8 mouse cellular contexts compared by ENCODE assay signal in genomic region chr1:105908029-105908876, GRCm38 (mm10).
DNase-seq lines count a peak whose midpoint lies in the region; ATAC-seq and TF ChIP-seq lines count a peak whose summit lies in the region.

No protein-coding gene starts in this region.

- ATAC-seq in forebrain, embryonic 15.5 days (replicated peaks), result peak; percentile 66
- peak; percentile 79 for ATAC-seq in kidney, postnatal 0 days (replicated peaks; ENCODE audit: low FRiP score, low read depth)
- peak; percentile 68 for ATAC-seq in midbrain, embryonic 11.5 days (ENCODE audit: low FRiP score)
- no peak for ATAC-seq in monocyte, adult 5-6 weeks (replicated peaks; ENCODE audit: insufficient number of reproducible peaks, low FRiP score, low TSS enrichment, poor library complexity, severe bottlenecking)
- no peak for ATAC-seq in erythroblast, adult 5-6 weeks (replicated peaks; ENCODE audit: low FRiP score, poor library complexity, severe bottlenecking)

- H3K36me3 ChIP-seq in forebrain, embryonic 15.5 days, result no peaks in the 10 kb centered on the region
- no peaks in the 10 kb centered on the region for H3K36me3 ChIP-seq in kidney, postnatal 0 days (ENCODE audit: insufficient read depth, low read length)
- H3K36me3 ChIP-seq in midbrain, embryonic 11.5 days (ENCODE audit: control insufficient read depth, insufficient read depth, low read length), result no peaks in the 10 kb centered on the region

- H3K9me3 ChIP-seq in forebrain, embryonic 15.5 days, result no peaks in the 10 kb centered on the region
- H3K9me3 ChIP-seq in kidney, postnatal 0 days (replicated peaks; ENCODE audit: low read length), result no peaks in the 10 kb centered on the region
- no peaks in the 10 kb centered on the region for H3K9me3 ChIP-seq in midbrain, embryonic 11.5 days (ENCODE audit: control insufficient read depth, low read length)

- no peak overlapping the region for H3K4me2 ChIP-seq in forebrain, embryonic 15.5 days (replicated peaks)
- H3K4me2 ChIP-seq in kidney, postnatal 0 days (ENCODE audit: low read length), result peak overlapping the region; percentile 14; the same call in 1 of the 2 replicates
- H3K4me2 ChIP-seq in midbrain, embryonic 11.5 days, result no peak overlapping the region

- DNase-seq in adrenal gland, adult 8-10 months, result peak; percentile 38
- DNase-seq in adrenal gland, postnatal 4 days (ENCODE audit: low spot score in 2 of 2), result no peak
- DNase-seq in Muller cell, postnatal 12 days (ENCODE audit: inconsistent ontology term), result peak; percentile 56
- peak; percentile 12 for DNase-seq in kidney, postnatal 0 days (ENCODE audit: low spot score)
- DNase-seq in midbrain, embryonic 11.5 days (ENCODE audit: low spot score, missing footprints), result no peak

- no peak overlapping the region for H3K4me3 ChIP-seq in forebrain, embryonic 15.5 days
- H3K4me3 ChIP-seq in kidney, postnatal 0 days (replicated peaks; ENCODE audit: low read depth, low read length), result no peak overlapping the region
- no peak overlapping the region for H3K4me3 ChIP-seq in midbrain, embryonic 11.5 days (ENCODE audit: low read depth, low read length)

- TF ChIP-seq CTCF in kidney, postnatal 0 days (IDR thresholded peaks at IDR 0.05; ENCODE audit: low read depth), result no peak

- WGBS in forebrain, embryonic 15.5 days, result 41% methylated on average over 15 of the region's 15 CpGs
- WGBS in kidney, postnatal 0 days, result 19% methylated on average over 15 of the region's 15 CpGs
- WGBS in midbrain, embryonic 11.5 days, result 57% methylated on average over 15 of the region's 15 CpGs

- no peak overlapping the region for H3K9ac ChIP-seq in forebrain, embryonic 15.5 days (replicated peaks)
- no peak overlapping the region for H3K9ac ChIP-seq in kidney, postnatal 0 days (ENCODE audit: low read depth, low read length)
- H3K9ac ChIP-seq in midbrain, embryonic 11.5 days (ENCODE audit: low read length), result 0 out of 2 replicates have a peak overlapping the region, but pooled peaks have one; percentile 12

- no peaks in the 10 kb centered on the region for H3K27me3 ChIP-seq in forebrain, embryonic 15.5 days
- H3K27me3 ChIP-seq in kidney, postnatal 0 days (ENCODE audit: insufficient read depth, low read length), result no peaks in the 10 kb centered on the region
- no peaks in the 10 kb centered on the region for H3K27me3 ChIP-seq in midbrain, embryonic 11.5 days (ENCODE audit: control insufficient read depth, insufficient read depth, low read length)

- peaks cover 18% of the 10 kb centered on the region for H3K4me1 ChIP-seq in forebrain, embryonic 15.5 days
- H3K4me1 ChIP-seq in kidney, postnatal 0 days (replicated peaks; ENCODE audit: insufficient read depth, low read length), result 0 out of 2 replicates have a peak, but pooled peaks cover 4% of the 10 kb centered on the region
- no peaks in the 10 kb centered on the region for H3K4me1 ChIP-seq in midbrain, embryonic 11.5 days (ENCODE audit: control insufficient read depth, insufficient read depth, low read length)

- H3K27ac ChIP-seq in forebrain, embryonic 15.5 days (replicated peaks), result 0 out of 2 replicates have a peak overlapping the region, but pooled peaks have one; percentile 24
- peak overlapping the region; percentile 36; the same call in 1 of the 2 replicates for H3K27ac ChIP-seq in kidney, postnatal 0 days
- H3K27ac ChIP-seq in midbrain, embryonic 11.5 days (ENCODE audit: low read depth, low read length), result no peak overlapping the region

Comparison
In these comparisons a context has a peak if more than half of its experiments do, and no peak if none do; other contexts are left out.
1. DNase-seq: peak in adrenal gland, adult 8-10 months (single experiment), Muller cell, postnatal 12 days (single experiment) and kidney, postnatal 0 days (single experiment); none in adrenal gland, postnatal 4 days (0 of 2) and midbrain, embryonic 11.5 days (single experiment).
2. ATAC-seq: peak in forebrain, embryonic 15.5 days (single experiment), kidney, postnatal 0 days (single experiment) and midbrain, embryonic 11.5 days (single experiment); none in monocyte, adult 5-6 weeks (single experiment) and erythroblast, adult 5-6 weeks (single experiment).